Mouse (Mus musculus) neural tube, embryonic 10.5 days (tissue): ENCODE measurements around the gene Tff1.

Source experiments
- DNase-seq: peaks from one replicate; pipeline ENCODE4 v3.0.0-alpha.2; 2017; ENCODE audit warnings: low spot score; ENCODE audit errors: extremely low spot score

Gene Tff1

DNA sequence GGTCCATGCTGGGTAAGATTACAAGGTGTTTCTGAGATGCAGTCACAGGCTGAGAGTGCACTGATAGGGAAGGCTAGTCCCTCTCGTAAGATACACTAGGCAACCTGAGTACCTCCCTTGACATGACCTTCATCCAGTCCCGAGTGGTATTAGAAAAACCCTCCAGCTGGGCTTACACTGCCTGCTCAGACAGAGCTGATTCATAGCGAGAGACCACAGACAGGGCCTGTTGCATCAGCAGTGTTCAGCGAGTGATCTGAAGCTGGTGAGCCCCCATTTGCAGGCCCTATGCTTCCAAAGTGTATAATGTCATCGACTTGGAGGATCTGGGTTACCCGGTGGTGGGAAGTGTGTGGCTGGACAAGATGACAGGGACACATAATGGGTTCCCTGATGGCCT is at the start of gene Tff1:
Gene Tff1 (minus strand): TSS at position 151 of the 400 bp plus-strand sequence.
- DNase-seq = no peak

DNA sequence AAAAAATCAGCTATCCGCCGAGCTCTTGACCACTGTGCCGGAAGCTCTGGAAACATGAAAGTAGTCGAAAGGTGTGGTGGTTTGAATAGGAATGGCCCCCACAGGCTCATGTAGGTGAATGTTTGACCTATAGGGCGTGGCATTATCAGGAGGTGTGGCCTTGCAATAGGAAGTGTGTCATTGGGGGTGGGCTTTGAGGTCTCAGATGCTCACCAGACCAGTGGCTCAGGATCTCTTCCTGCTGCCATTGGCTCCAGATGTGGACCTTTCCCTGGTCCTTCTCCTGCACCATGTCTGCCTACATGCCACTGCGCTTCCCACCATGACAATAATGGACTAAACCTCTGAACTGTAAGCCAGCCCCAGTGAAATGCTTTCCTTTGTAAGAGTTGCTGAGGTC is 46.8 kb upstream of the Tff1 start:
- DNase-seq = no peak

DNA sequence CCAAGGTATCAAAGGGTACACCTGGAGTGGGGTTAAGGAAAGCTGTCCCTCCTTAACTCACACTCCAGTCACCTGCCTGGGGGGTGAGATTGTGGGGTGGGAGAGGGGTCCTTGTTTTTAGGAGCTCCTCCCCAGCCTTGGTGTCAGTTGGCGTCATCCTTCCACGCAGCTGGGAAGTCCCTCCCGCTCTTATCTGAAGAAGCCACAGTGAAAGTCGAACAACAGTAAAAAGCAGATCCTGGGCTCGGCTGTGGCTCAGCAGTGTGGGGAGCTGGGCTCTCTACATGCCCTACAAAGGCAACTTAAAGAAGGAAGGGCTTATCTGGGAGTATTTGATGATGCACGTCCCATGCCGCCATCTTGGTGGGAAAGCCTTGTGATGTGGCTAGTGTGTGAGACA is 45.2 kb upstream of the Tff1 start:
- DNase-seq = no peak

DNA sequence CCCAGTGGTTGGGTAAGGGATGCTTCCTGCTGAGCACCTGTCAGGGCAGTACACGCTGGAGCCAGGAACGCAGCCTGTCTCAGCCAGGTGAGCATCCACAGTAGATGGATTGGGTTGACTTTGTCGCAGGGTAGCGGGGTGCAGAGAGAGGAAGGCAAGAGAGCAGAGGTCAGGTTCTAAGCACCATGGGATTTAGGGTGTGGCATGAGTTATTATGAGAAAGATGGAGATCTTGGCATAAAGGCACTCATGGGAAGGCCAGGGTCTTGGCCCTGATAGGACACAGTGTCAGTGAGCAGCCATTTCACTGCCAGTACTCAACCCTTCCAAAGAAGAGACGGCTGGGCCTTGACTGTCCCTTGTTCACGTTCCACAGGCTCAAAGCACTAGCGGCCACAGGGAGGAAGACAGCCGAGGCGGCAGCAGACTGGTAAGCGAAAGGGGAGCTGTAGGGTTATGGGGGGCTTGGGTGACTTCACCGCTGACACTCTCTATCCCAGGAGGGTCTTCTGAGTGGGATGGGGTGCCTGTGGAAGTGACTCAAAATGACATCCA is 44.4 kb upstream of the Tff1 start:
- DNase-seq = no peak

DNA sequence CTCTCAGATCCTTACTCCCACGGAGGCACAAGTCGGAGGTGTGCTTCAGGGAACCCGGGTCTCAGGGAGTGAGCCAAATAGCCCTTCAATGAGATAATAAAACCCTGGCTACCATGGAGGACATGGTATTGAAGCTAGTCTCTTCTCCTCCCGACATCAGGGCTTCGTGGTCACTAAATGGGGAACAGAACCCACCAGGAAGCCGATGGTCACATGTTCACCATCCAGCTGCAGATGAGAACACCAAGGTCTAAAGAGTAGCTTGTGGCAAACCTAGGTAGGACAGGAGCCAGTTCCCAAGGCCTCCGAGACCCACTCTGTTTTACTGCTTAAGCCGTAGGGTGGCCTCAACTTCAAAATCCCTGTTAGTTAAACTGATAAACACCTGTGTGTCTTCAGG is 43.6 kb upstream of the Tff1 start:
- no peak for DNase-seq

DNA sequence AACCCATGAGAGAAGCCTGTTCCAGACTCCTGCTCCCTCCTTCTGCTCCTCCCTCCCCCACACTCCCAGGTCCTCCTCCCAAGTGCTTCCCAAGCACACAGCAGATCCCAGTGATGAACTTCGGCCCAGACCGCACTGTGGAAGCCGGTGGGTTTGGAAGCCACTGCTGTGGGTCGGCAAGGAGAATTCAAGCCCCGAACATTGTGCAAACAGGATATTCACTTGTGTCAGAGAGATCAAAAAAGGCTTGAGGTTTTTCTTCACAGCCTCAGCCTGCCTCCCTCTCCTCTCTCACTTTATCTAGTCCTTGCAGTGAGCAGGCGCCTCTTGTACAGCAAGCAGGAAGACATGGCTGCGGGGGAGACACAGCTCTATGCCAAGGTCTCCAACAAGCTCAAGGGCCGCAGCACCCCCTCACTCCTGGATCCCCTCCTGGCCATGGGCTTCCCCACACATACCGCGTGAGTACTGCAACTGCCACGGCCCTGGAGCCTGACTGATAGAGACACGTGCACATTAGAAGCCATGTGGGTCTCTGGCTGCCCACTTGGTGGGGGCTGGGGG is 42.8 kb upstream of the Tff1 start, which contains the start of gene Ubash3a:
Gene Ubash3a (plus strand): TSS at position 103 of the 564 bp plus-strand sequence.
- DNase-seq = no peak

DNA sequence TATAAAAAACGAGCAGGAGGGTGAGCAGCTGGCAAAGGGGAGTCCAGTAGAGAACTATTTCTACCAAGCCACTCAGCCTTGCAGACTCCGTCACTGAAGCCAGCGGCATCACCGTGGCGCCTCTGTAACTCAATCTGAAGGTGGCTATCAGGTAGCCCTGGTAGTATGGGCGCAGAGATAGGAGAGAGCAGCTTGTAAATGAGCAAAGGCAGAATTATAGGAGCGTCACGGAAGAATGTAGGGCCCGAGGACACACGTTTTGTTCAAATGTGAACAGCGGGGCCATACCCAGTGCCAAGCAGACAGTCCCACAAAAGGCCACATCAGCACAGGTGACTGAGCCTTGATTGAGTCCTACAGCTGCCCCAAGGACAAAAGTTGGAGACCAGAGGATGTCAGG is 33.8 kb upstream of the Tff1 start, which contains the start of gene Tmprss3:
Gene Tmprss3 (minus strand): TSS at position 101 of the 400 bp plus-strand sequence.
- DNase-seq = no peak

DNA sequence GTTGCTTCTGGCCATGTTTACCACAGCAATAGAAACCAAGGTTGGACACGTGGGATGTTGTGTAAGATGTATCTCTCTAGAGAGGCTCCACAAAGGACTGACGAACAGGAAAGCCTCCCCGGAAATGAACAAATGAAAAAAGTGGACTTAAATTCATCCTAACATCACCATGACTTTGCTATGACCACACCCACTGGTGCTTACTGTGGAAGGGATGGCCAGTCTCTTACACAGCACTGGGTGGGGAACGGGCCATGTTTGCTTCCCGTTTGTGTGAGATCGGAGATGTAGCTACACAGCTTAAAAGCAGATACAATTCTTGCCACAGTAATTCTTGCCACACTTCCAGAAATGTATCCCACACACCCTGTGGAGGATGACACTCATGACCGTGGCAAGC is 31.2 kb upstream of the Tff1 start:
- DNase-seq = no peak

DNA sequence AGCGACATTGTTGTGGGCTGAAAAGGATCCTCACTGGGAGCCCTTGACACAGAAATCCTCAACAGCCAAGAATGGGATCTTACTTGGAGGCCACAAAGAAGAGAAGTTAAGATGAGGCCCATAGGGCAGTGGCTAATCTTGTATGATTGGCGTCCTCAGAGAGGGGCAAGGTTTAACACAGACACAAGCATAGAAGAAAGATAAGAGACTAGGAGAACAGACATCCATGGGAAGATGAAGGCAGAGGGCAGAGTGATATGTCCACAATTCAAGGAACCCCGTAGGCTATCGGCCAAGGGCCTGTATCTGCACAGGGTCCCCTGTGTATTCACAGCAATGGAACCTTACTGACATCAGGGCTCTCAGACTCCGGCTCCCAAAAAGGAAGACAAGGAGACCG is 30.1 kb upstream of the Tff1 start:
- DNase-seq = no peak

DNA sequence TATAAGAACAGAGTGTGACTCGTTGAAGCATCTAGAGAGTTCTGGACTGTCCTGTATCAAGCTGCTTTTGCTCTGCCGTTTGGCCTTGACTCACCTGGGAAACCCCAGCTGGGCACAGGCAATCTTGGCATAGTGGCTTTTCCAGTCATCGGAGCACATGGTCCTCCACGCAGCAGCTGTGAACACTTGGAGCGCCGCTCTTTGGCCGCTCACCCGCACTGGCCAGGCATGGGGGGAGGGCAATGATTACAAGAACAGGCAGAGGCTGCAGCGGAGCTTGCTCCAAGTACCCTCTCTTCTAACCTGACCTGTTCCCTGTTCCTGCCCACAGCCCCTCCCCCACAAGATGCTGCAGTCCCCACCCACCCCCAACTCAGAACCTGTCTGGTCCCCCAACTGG is 28.3 kb upstream of the Tff1 start:
- no peak for DNase-seq

DNA sequence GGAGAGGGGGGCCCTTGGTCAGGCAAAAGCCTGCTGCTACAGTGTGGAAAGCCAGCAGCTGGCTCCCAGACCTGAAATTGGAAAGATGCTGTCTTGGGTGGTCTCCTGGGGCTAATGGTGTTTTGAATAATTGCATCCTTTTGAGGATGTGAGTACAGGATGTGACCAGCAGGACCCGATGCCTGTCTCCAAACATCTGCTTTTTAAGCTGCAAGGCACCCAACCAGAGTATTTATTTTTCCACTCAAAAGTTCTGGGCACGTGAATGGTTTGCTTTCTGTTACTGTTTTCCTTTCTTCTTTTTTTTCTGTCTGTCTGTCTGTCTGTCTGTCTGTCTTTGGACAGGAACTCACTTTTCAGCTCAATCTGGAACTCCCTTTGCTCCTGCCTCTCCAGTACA is 27.6 kb upstream of the Tff1 start:
- peak; percentile 21 for DNase-seq

DNA sequence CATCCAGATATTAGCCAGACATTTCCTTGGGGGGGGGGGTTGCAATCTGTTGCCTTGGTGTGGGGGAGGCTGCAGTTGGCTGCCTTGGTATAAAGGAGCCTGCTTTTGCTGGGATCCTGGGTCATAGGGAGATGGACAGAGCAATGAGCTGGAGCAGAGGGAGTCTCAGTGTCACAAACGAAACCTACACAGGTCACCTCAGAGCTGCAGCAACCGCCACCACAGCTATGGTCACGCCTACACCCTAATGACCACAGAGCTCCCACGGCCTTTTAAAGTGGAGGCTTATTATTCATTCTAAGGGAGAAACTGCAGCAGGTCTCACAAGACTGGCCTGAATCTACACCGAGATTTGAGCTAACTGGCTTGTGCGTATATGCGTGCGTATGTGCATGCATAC is 26.7 kb upstream of the Tff1 start:
- DNase-seq = no peak

DNA sequence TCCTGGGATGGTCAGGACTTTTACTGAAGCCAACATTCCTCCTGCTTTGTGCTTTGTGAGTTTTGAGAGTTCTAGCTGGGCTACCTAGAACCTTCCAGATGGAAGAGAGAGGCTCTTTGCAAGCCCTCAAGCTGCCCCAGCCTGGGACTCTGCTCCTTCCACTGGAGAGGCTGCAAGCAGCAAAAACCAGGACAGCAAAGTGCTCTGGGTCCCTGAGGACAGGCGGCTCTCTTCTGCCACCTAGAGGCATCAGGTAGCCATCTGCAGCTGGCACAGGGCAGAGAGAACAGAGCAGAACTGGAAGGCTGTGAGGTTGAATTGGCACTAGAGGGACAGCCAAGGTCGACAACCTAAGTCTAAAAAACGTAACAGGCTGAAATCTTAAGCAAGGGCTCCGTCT is 22.3 kb upstream of the Tff1 start:
- DNase-seq = peak; percentile 42

DNA sequence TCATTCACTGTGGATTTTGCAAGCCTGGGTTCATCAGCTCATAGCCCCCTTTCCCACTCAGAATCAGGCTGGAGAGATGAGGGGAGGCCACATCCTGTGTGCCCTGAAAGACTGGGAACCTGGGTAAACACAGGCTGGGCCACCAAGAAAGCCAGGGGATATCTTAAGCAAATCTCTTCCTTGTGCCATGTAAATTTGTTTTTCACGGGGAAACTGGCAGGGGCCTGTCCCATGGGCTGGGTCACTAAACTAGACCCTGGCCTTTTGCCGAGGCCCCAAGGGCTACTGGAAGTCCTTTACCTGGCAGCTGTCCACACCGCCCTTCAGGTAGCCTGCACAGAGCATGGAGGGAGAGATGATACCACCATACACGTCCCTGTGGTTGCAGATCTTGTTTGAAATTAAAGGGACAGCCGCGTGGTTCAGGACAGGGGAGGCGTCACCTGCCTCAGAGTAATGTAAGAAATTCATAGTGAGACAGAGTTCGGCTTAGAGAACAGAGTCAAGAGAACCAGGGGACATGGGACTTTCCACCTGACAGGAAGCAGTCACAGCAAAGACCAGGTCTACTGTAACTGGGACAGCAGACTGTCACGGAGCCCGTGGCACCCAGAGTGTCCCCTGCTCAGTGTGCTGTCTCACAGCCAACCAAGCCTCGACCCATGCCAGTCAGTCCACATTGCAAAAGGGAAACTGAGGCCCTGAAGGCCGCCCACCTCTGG is 19.4 kb upstream of the Tff1 start:
- DNase-seq = no peak

DNA sequence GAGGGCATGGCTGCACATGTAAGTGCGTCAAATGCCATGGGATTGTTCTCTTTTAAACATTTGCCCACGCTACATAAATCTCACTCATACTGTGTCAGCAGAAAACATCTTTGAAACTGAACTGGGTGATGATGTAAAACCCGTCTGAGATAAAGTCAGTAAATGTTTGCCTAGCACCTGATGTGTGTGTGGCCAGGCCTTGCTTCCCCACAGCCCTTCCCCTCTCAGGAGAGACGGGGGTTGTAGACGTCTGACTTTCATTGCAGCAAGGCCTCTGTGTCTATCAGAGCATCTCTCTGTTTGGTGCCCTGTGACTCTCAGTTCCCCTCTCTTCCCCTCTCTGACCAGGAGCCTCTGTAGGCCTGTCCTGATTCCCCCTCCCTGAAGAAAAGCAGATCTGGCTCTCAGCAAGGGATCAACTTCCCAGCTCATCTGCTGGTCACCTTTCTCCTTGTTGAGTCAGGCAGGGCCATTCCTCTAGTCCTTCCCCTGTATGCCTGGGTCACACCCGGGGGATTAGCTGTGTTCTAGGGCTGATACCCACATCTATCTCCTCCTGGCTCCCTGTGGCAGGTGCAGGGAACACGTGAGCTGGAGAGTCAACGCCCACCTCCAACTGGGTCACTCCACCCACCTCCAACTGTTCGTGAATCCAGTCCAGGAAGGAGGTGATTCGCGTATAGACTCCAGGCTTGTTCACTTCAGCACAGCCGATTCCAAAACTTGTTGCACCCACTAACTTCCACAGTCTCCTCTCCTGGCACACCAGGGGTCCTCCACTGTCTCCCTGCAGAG is 18.3 kb upstream of the Tff1 start:
- DNase-seq = no peak

DNA sequence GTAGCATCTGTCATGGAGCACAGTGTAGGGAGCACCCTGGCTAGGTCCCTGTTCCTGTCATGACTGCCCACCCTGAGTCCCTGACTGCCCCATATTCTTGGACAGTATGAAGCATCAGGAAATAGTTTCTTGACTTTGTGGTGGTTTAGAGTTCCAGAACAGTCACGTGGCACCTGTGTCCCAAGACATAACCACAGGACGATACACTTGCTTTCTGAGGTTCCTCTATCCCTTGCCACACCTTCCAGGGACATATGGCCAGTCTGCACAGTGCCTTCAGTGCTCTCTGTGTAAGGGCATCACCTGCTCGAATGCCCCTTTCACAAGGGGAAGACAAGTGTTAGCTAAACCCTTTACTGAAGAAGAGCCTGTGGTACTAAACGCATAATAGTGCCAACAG is 16.4 kb upstream of the Tff1 start:
- DNase-seq = no peak

DNA sequence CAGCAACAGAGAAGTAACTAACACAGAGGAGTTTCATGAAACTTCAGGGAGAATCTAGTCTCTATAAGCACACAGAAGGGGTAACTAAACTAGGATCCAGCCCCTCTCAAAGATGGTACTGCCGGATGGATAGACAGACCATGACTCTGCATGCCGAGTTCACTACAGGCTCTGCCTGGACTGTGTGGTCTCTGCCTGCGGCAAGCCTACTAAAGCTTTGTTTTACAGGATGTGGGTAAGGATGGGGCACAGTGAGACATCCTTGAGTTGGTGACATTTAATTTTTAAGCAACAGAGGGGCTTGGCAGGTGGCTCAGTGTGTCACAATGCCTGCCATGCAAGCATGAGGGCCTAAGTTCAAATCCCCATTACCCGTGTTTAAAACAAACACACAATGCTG is 11.2 kb upstream of the Tff1 start:
- no peak for DNase-seq

DNA sequence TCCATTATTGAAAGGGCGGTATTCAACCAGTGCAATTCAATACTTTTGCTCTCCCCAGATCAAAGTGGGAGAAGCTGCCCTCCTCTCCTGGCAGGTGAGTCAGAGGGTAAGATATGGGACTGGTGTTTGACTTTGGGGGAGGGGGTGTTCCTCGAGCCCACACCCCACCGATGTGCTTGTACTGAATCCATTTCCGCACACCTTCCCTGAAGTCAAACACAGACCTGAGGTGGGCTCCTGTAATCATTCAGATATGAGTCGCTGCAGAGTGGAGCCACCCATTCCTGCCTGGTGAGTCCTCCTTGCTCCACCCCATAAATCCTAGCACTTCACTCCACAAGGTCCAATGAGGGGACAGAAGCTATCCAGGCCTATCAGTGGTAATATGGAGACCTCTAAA is 4.7 kb upstream of the Tff1 start:
- DNase-seq = no peak

DNA sequence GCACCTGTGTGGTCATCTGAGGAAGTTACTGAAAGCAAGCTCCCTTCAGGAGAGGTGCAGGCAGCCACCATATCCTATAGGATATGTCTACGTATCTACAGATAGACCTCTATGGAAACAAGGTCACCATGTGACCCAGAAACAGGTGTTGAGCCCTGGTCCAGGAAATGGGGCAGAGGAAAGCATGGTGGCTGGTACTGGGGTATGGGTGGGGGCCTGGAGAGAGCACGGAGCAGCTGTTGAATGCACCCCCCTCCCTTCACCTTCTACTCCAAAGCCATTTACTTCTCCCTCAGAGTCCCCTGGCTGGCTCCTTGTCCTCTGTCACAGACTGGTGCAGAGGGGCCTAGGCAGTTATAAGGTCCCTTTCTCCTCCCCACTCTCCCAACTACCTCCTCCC is 1.3 kb downstream of the Tff1 start:
- no peak for DNase-seq

DNA sequence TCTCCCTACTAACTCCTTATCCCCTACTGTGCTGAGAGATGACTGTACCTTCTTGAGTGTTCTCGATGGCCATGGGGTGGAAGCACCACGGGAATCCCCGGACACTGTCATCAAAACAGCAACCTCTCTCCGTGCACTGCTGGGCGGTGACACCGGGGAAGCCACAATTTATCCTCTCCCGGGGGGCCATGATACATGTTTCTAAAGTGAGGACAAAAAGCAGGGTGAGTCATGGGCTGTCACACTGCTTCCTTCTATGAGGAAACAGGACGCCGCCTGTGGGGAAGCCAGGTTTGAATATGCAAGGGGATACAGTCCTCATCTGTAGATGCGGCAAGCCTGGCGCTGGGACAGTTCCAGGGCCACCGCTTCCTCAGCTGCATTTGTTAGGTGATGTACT is 2.5 kb downstream of the Tff1 start:
- no peak for DNase-seq

DNA sequence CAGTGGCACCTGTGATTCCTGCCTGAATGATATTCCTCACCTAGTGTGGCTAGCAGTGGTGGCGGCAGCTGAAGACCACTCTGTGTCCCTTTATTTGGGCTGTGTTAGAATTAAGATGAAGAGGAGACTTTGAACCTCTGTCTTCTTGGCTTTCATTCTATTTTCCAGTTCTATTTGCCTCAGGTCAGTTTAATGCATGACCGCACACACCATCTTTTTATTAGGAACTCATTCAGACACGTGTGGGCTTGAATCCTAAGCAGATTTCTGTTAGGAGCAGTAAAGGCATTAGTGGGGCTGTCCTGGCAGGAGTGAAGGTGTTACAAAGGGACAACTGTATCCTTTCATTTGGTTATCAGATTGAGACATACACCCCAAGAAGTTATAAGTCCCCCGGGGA is 4.8 kb downstream of the Tff1 start:
- DNase-seq = no peak

DNA sequence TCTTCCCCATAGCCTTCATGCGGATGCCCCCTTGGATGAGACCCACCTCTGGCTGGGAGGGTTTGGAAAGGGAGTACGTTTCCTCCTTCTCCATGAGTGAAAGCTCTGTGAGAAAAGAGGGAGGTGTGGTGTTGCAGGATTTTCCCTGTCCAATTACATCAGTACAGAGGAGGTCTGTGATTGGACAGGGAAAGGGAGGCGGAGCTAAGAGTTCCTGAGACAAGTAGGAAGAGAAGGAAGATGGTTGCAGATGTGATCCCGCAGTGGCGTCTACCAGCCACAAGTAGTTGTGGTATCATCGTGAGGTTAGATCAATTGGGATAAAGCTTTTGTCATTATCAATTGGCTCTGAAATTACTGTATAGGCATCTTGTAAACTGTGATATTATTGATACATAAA is 7.2 kb downstream of the Tff1 start:
- DNase-seq = no peak
